Mouse (Mus musculus) embryo, embryonic 11 days (tissue): ENCODE results near the gene Dnajb1.

Experiments used
- DNase-seq: peaks from one replicate; pipeline ENCODE4 v3.0.0-alpha.2; 2015

Gene Dnajb1

GRCm38 (mm10) chr8:83616625-83617024 is 8.6 kb downstream of the Dnajb1 start:
- no peak for DNase-seq

DNA sequence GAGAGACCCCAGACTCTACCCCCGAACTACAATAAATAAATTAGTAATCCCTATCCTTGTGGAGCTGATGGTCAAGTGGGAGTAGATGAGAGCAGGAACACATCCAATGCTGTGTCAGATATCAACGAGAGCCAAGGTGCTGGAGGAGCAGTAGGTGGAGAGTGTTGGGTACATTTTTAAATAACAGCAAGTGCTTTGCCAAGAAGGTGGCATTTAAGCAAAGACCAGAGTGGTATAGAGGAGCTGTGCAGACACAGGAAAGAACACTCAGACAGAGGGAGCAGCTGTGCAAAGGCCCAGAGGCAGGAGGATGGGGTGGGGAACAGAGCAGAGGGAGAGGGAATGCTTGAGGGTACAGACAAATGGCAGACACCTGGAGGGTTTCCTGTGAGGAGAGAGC is 9.1 kb downstream of the Dnajb1 start:
- no peak for DNase-seq

DNA sequence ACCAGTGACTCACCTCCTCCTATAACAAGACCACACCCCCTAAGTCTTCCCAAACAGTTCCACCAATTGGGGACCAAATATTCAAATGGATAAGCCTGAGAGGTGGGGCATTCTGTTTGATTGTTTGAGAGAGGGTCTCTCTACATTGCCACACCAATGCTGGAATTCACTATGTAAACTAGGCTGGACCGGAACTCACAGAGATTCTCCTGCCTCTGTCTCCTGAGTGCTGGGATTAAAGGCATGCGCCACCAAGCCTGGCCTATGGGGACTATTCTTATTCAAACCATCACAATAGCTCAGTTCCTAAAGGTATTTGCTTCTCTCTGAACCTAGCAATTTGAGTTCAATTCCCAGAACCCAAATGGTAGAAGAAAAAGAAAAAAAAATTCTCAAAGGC is 10.6 kb downstream of the Dnajb1 start:
- DNase-seq, result no peak

GRCm38 (mm10) chr8:83619568-83620285 is 11.7 kb downstream of the Dnajb1 start:
- DNase-seq, result no peak

- DNase-seq, result no peak
These were observed 13.8 kb downstream of the Dnajb1 start for GRCm38 (mm10) chr8:83621691-83622388.

DNA sequence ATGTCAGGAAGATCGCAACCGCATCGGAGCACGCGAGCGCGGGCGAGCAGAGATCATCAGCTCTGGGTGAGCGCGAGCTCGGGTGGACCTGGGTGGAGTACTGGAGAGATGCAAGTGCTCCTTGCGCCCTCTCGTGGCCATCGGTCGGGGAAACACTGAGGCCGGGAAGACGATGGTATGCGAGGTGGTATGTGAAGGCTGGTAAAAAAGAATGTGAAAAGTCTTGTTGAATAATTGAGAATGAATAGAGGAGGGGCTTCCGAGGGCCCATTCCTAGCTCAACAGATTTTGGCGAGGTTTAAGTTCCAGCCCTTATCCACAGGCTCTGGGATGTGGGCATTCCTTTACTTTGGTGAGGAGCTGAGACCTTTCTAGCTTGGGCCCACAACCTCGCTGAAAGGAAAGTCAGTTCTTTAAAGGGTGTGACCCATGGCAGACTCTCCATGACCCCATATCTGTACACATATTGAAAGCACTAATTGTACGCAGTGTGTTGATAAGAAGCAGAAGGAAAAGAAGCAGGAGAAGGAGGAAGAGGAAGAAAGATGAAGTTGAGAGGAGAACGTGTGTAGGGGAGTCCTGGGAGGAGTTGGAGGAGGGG is 14.5 kb downstream of the Dnajb1 start:
- DNase-seq, result peak; percentile 89

GRCm38 (mm10) chr8:83623549-83623948 is 15.6 kb downstream of the Dnajb1 start:
- DNase-seq, result no peak

GRCm38 (mm10) chr8:83624739-83625138 is 16.7 kb downstream of the Dnajb1 start:
- peak; percentile 49 for DNase-seq

DNA sequence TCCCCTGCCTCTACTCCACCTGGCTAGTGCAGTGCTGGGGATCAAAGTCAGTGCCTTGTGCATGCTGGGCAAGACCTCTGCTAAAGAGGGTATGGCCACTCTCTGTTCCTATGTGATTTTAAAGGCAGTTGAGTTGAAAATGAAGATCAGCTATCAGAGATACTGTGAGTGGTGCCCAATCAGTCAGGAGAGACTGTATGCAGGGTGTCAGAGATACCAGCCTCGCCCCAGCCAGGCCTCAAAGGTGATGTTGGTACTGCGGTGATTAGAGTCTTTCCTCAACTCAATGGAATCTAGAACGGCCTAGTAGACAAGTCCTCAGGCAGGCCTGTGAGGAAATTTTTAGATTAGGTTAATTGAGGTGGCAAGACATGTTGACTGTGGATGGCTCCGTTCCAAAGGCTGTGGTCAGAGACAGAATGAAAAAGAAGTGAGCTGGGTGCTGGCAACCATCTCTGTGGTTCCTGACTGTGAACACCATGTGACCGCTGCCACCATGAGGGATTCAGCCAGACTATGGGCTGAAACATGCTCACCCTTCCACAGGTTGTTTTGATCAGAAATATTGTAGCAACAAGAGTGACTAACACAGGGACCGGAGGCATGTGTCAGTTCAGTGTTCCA is 17.8 kb downstream of the Dnajb1 start:
- DNase-seq, result no peak

DNA sequence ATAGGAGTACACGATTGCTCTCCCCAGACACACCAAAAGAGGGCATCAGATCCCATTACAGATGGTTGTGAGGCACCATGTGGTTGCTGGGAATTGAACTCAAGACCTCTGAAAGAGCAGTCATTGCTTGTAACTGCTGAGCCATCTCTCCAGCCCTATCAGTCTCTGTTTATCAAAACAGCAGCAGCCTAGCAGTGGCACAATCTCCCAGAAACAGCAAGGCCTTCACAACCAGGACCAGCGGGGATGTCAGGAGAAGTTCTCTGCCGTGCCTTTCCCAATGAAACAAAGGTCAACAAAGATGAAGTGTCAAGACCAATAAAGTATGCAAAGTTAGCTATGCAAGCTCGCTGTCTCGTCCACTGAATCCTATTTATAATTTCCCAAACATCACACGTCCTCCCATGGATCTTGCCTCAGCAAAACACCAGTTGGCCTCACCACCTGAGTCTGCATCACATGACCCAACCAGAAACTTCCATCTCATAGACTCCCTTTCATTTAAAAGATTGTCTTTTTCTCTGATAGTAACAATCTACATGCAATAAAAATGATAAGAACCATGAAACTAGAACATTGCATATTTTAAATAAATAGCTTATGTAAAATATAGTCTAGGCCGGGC is 24.2 kb downstream of the Dnajb1 start:
- DNase-seq, result no peak

DNA sequence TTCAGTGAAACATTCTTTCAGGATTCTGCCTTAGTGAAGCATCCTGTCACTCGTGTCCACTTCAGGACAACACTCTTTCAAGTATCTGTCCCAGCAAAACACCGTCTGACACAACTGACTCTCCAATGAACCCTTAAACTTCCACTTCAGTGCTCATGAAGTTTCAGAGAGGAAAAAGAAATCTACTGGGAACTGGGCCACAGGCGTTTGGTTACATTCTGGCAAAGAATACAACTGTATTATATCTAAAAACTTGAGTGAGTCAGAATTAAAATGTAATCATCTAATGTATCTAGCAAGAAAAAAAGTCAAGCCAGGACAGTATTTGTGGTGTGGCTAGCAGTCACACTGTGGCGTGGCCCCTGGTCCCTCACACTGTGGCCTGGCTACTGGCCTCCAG is 30.9 kb downstream of the Dnajb1 start:
- DNase-seq, result no peak

- no peak for DNase-seq
These were observed 31.7 kb downstream of the Dnajb1 start for GRCm38 (mm10) chr8:83639649-83640048.

- no peak for DNase-seq
These were observed 39.5 kb downstream of the Dnajb1 start for GRCm38 (mm10) chr8:83647511-83647910.

- no peak for DNase-seq
These were observed 40.0 kb downstream of the Dnajb1 start for GRCm38 (mm10) chr8:83648031-83648430.

DNA sequence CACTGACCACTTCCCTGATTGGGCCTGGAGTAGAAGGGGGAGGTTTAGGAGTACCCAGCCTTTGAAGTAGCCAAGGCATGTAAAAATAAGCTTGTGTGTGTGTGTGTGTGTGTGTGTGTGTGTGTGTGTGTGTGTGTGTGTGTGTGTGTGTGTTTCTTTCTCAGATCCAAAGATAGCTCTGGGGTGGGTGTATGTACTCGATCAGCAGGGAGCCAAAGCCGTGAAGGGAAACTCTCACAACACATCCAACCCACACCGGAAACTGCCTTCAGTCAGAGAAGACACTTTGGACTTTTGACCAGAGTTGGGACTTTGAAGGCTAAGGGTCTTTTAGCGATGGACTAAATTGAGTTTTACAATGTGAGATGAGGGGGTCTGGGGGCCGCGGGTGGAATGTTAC is 41.7 kb downstream of the Dnajb1 start:
- no peak for DNase-seq

DNA sequence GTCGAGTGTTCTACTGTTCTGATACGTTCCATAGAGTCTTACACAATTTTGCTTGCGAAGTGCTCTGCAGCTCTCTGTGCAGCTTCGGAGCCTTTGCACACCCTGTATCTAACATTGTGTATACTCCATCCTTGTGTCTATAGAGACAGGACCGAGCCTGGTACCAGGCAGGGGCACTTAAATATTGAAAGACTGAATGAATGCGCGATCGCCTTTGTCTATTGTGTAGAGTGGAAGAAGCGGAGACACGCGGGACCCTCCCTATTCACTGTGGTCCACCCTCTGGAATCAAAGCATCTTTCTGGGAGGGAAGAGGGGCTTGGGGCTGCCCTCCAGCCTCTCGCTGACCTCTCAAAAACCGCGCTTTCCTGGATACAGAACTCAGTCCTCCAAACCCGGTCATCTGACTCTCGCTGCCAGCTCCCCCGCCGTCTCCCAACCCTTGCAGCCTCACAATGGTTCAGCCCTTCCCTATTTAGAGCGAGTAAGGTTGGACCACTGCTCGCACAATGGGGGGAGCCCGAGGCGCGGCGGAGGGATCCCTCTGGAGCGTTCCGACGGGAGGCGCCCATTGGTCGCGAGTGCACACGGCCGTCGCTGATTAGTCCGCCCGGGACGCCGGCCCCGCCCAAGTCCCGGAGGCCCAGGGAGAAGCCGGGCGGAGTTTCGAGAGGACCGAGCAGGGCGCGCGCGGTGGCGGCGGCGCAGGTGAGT is 44.2 kb downstream of the Dnajb1 start, which contains the start of gene Gipc1:
TSS of gene Gipc1 (plus strand) at position 648 of the 714 bp plus-strand sequence.
- peak; percentile 99 for DNase-seq

GRCm38 (mm10) chr8:83652744-83653661 is 45.0 kb downstream of the Dnajb1 start:
- peak; percentile 55 for DNase-seq

- DNase-seq, result no peak
These were observed 45.6 kb downstream of the Dnajb1 start for GRCm38 (mm10) chr8:83653662-83654017.

GRCm38 (mm10) chr8:83654725-83655124 is 46.7 kb downstream of the Dnajb1 start:
- DNase-seq, result no peak

- DNase-seq, result no peak
These were observed 48.0 kb downstream of the Dnajb1 start for GRCm38 (mm10) chr8:83656043-83656442.

DNA sequence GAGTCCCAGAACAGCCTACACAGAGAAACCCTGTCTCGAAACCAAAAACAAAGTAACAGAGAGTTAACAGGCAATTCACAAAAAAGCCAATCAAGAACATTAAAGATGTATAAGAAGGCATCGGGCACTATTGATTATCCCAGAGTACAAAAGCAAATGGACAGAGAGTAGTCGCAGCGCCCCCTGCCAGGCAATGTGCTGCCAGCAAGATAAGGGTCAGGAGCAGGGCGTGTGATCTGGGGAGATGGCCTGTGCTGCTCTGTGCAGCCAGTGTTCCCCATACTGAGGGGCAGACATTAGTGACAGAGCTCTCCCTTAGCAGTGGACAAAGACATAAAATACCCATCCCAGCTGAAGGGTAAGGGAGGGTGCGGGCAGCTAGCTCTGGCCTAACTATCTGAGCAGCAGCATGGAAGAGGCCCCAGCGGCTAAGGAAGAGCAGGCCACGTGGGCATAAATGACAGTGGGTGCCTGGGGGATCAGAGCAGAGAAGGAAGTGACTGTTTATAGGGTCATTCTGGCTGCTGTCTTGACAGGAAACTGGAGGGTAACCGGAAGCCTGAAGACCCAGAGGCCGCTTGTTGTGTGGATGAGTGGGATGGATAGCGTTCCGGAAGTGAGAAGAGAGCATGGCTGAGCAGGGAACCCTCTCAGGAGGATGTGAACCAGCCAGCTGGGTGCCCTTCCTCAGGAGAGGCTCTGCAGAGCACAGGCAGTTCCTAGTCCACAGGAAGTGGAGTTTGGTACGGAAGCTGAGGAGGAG is 48.7 kb downstream of the Dnajb1 start:
- no peak for DNase-seq
